Mouse (Mus musculus): ENCODE data around the gene Lgals9.

The Lgals9 gene

GRCm38 (mm10) chr11:79006417-79006816 is 21.7 kb upstream of the Lgals9 start:
- WGBS = 52% methylated on average over 5 of the region's 5 CpGs

GRCm38 (mm10) chr11:79005578-79006394 is 21.0 kb upstream of the Lgals9 start:
- WGBS = 89% methylated on average over 14 of the region's 14 CpGs

DNA sequence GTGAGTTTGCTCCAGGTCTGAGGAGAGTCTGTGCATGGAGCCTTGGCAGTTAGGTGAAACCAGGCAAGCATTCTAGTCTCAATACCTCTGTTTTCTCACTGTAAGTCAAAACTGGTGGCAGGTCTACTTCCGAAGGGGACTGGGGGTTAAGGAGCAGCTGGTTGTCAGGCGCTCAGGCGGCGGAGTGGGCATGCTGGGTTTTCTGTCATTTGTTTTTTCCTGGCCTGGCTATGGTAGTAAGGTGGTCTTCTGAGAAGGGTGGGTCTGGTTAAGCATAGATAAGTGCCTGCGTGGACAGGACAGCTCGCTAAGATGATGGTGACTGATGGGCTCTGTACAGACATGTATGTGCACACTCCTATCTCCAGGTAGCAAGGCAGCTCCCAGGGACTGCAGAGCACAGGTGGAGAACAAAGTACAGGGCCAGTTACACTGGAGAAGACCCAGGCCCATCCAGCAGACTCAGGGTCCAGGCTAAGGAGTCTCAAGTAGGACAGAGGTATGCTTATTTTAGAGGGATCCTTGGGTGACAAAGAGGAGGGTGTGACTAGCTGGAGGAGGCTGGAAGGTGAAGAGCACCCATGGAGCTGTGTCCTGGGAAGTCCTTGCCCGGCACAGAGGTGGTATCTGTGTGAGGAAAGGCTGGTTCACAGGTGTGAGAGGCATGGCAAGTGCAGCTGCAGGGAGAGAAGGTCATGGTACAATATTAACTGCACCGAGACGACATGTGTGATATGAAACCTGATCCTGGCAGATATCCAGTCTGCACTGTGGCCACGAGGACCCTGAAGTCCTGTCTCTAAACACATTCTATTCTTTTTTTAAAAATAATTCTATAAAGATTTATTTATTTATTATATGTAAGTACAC is 19.3 kb upstream of the Lgals9 start:
- 83% methylated on average over 10 of the region's 10 CpGs for WGBS

- WGBS = 79% methylated on average over 11 of the region's 11 CpGs
These were observed 18.5 kb upstream of the Lgals9 start for GRCm38 (mm10) chr11:79003053-79003768.

DNA sequence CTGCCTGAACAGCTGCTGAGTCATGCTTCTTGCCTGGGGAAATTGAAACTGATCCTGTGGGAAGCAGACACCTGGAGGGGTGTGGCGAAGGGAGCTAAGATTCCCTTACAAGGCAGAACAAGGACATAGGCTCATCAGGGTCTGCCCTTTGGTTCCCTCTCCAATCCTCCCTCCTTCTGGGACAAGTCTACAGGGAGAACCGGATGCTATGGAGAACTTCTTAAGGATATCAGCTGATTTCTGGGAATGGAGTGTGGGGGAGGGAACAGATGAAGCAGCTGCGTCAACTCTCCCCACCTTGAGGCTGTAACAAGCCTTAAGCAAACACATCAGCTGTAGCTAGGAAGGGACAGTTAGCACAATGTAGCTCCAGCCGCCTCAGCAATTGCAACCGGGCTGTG is 17.8 kb upstream of the Lgals9 start:
- 58% methylated on average over 5 of the region's 5 CpGs for WGBS

DNA sequence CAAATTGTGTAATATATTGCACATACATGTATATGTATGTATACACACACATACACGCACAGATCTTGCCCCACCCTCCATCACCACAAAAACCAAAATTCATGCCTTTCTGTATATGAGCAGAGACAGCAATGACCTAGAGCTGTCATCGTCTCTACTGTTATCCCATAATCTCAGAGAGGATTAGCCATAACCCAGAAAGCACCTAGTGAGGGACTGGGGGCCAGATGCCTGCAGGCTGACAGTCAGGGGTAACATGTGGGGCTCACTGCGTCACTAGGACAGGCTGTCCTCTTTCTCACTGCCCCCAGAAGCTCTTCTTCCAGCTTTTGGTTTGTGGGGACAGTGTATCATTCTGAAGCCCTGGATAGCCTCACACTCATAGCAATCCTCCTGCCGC is 17.1 kb upstream of the Lgals9 start:
- 91% methylated on average over 4 of the region's 4 CpGs for WGBS

DNA sequence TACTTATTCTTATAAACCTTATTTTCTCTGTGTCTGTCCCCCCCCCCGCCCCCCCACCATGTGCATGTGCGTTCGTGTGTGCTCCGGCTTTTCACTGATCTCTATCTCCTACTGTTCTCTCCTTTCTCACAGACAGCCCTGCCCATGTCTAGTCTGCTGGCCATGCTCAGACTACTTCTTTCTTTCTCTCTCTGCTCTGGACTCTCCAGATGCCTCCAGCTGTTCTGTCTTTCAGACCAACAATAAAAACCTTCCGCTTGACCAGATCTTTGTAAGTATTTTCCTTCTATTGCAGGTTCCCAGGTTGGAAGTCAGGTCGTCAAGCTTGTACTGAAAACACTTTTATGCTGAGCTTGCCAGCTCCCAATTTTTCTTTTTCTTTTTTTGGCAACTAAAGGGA is 14.4 kb upstream of the Lgals9 start:
- WGBS = 52% methylated on average over 6 of the region's 6 CpGs

GRCm38 (mm10) chr11:78990875-78991543 is 6.3 kb upstream of the Lgals9 start:
- WGBS = 79% methylated on average over 5 of the region's 5 CpGs

- WGBS = 93% methylated on average over 9 of the region's 9 CpGs
These were observed 5.3 kb upstream of the Lgals9 start for GRCm38 (mm10) chr11:78990096-78990495.

- whole genome bisulfite sequencing = 94% methylated on average over 11 of the region's 11 CpGs
These were observed 4.5 kb upstream of the Lgals9 start for GRCm38 (mm10) chr11:78989206-78989605.

- WGBS = 91% methylated on average over 10 of the region's 10 CpGs
These were observed 1.7 kb upstream of the Lgals9 start for GRCm38 (mm10) chr11:78986311-78987002.

- 91% methylated on average over 7 of the region's 7 CpGs for WGBS
These were observed 1.2 kb downstream of the Lgals9 start for GRCm38 (mm10) chr11:78983539-78983938.

DNA sequence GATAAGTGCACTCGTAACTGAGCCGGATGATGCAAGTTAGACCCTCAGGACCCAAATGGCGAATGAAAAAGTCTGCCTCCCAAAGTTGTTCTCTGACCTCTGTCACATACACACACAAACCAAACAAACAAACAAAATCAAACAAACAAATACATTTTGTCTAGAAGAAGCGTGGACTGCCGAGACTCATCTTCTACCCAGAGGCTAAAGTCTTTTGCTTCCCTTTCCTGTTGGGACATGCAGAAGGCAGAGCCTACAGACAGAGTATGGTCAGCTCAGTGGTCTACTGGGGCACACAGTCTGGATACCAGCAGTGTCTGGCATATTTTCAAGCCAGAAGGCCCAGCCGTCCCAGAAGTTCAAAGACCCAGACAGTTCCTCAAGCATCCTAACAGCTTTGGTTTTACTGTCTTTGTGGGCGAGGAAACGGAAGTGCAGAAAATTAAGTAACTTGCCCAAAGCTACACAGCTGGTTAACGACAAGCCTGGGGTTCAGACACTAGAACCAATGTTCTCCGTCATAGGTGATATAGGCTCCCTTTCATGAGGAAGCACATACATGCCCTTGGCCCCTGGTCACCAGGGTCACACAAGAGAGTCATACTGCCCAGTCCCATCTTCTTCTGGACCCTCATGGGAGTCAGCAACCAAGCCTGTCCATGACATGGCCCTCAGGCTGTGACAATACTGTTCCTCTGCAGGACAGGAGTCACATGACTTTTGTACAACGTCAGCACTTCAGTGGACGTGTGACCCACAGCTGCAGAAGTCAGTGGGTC is 2.0 kb downstream of the Lgals9 start:
- WGBS = 73% methylated on average over 12 of the region's 12 CpGs

DNA sequence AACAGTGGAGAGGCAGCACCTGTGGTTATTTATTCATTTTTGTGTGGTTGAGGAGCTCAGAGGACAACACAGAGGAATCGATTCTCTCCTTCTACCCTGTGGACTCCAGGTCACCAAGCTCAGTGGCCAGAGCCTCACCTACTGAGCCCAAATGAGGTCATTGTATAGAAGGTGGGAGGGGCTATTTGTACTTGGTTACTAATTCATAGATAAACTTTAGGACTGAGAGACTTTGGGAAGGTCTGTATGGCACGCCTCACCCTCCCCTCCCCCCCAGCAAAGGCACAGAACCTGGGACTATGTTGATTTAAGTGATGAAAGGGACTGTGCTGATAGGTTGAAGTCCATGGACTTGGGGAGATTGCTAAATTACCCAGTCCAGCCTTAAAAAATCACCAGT is 2.7 kb downstream of the Lgals9 start:
- 93% methylated on average over 2 of the region's 2 CpGs for WGBS

DNA sequence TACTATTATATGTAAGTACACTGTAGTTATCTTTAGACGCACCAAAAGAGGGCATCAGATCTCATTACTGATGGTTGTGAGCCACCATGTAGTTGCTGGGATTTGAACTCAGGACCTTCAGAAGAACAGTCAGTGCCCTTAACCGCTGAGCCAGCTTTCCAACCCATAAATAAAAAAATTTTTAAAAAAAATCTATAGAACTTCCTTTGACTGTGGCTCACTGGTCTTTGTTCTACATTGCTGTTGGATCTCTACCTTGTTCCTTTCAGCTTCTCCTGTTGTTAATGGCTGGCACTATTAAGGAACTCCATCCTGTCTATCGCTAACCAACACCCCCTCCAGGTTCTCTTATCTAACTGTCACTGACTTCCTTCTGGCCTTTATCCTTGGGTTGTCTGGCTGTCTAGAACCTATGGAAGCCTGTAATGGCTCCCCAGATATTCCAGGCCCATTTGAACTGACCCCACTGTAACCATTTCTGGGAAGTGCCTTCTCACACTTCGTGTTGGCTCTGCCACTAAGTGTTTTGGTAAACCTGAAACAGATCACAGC is 4.6 kb downstream of the Lgals9 start:
- WGBS = 88% methylated on average over 4 of the region's 4 CpGs

DNA sequence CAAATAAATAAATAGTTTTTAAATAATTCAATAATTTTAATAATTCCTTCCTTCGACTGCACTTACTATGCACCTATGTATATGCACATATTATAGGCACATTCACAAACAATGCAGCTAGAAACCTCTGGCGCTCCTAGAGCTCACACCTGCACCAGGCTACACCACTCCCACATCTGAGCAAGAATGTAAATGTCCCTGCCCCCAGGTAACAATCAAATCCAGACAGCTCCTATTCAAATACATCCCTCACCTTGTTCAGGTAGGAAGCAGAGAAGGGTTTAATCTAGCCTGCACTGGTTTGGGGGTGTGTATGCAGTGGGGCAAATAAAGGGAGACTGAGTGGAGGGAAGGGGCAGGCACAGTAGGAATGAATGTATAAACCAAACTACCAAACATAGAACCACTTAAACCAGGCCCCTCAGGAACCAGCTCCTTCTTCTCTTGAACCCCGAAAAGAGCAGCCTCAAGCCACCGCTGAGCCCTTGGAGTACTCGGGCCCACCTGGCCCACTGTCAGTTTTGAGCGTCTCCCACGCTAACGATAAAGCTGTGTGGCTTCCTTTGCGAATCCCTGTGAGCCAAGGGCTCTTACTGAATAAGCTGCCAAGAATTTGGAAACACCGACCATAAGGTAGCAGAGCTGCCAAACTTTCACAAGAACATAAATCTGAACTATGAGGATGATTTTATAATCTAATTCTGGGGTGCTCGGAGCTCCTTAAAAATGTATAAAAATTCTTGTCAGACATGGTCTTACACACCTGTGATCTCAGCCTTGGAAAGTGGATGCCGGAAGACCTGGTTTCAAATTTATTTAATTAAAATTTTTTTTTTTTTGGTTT is 6.3 kb downstream of the Lgals9 start:
- 63% methylated on average over 12 of the region's 12 CpGs for WGBS

DNA sequence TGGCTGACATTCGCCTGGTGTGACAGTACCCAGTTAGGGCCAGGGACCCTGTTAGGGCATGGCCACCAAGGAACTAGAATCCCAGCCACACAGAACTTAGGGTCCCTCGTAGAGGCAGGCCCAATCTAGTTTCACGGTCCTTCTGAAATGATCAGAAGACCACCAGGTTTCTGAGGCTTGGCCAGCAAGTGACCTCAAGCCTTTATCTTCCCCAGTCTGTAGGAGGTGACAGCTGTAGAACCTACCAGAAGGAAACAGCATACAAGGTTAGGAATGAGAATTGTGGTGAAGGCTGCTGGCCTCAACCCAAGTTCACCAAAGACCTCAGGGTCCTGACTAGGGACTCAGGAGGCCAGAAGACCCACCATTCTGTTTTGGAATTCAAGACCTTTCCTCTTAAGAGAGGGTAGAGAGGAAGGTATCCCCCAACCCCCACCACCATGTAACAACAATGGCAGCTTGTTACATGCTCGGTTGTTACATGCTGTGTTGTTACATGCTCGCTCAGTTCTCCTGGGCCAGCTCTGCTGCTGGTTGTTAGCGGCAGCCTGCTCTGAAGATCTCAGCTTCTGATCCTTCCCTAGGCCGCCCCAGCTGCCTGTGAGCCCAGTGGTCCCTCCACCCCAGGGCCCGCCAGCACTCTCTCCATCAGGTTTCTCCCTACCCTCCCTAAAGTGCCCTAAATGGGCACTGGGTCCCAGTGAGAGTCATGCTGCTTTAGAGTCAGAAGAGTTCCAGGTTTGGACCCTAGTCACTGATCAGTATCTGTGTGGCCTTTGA is 7.8 kb downstream of the Lgals9 start:
- WGBS = 92% methylated on average over 8 of the region's 8 CpGs
